Mouse (Mus musculus) liver, postnatal 0 days (tissue): Measurements from ENCODE around the gene Clp1.

Experiments used
- CTCF ChIP-seq: sonication (generic); IDR thresholded peaks from 2 replicates; pipeline ENCODE4 v1.5.1; 2016; ENCODE audit warnings: antibody characterized with exemption, low read depth
- EP300 ChIP-seq: IDR thresholded peaks from 2 replicates; pipeline ENCODE4 v1.6.1; 2016; ENCODE audit warnings: antibody characterized with exemption, low read depth, mild to moderate bottlenecking

GRCm38 (mm10) chr2:84743561-84743960, 16.4 kb upstream of the Clp1 start, which contains the start of gene Gm19426:
- TF ChIP-seq CTCF = no peak
- TF ChIP-seq EP300 = no peak
